Mouse (Mus musculus) embryonic facial prominence, embryonic 12.5 days (tissue): ENCODE measurements around the gene Sh3bp1. TPM values are rescaled to one million over a fixed set of nuclear protein-coding genes. Genes with fewer than 3 reads are reported as not detected.

Source experiments
- ATAC-seq: fragments of 200-750 bp; cut with Nextera tagmentation; 2 replicates; pipeline ENCODE4 v1.8.0; 2017; ENCODE audit not compliant: insufficient number of reproducible peaks, insufficient read depth, low FRiP score, low TSS enrichment
- H3K27ac ChIP-seq: fragments of 300-500 bp; sonication (generic); 2 replicates; pipeline ENCODE4 v1.5.1; 2016; ENCODE audit warnings: mild to moderate bottlenecking
- H3K27me3 ChIP-seq: fragments of 300-500 bp; sonication (generic); 2 replicates; pipeline ENCODE4 v1.6.1; 2016; ENCODE audit warnings: mild to moderate bottlenecking, moderate library complexity
- H3K36me3 ChIP-seq: fragments of 300-500 bp; sonication (generic); 2 replicates; pipeline ENCODE4 v1.6.1; 2016; ENCODE audit warnings: mild to moderate bottlenecking
- H3K4me1 ChIP-seq: fragments of 300-500 bp; sonication (generic); 2 replicates; pipeline ENCODE4 v1.6.1; 2016
- H3K4me2 ChIP-seq: fragments of 300-500 bp; sonication (generic); replicated peaks from 2 replicates; pipeline ENCODE4 v1.6.1; 2016; ENCODE audit warnings: mild to moderate bottlenecking, moderate library complexity
- H3K4me3 ChIP-seq: fragments of 300-500 bp; sonication (generic); 2 replicates; pipeline ENCODE4 v1.5.1; 2016; ENCODE audit warnings: mild to moderate bottlenecking
- H3K9ac ChIP-seq: fragments of 300-500 bp; sonication (generic); 2 replicates; pipeline ENCODE4 v1.6.1; 2016; ENCODE audit warnings: mild to moderate bottlenecking, moderate library complexity
- H3K9me3 ChIP-seq: fragments of 300-500 bp; sonication (generic); 2 replicates; pipeline ENCODE4 v1.6.1; 2016; ENCODE audit warnings: mild to moderate bottlenecking, moderate library complexity
- WGBS: fragments of 180-500 bp; shearing (Covaris S2); methylation state at CpG from one replicate; pipeline ENCODE4 v1.1.7; 2016; 5-methylcytosine and 5-hydroxymethylcytosine counted together
- polyA plus RNA-seq: library from polyadenylated mRNA; unstranded; fragments of >200 nt; fragmentation: Nextera tagmentation; extraction: Ambion mirVana; gene quantifications from 2 replicates; pipeline ENCODE4 v1.2.1, GENCODE M21; 2016

The Sh3bp1 gene
- polyA plus RNA-seq, 1 experiment from 2014 or later = 42.2 TPM

- H3K36me3 ChIP-seq = peaks cover 17% of the 10 kb centered on the region
Measured at GRCm38 (mm10) chr15:78922700-78923099, 23.1 kb downstream of the Sh3bp1 start.

GRCm38 (mm10) chr15:78923585-78923984 is 24.0 kb downstream of the Sh3bp1 start:
- WGBS = 39% methylated on average over 6 of the region's 6 CpGs
- ATAC-seq = no peak
- peaks cover 36% of the 10 kb centered on the region for H3K4me1 ChIP-seq

More at GRCm38 (mm10) chr15:78922700-78923099, 23.1 kb downstream of the Sh3bp1 start:
- 84% methylated on average over 7 of the region's 7 CpGs for WGBS
- Histone ChIP-seq H3K4me3 (no peak overlapping the region), H3K27ac (no peak overlapping the region), H3K9me3 (no peaks in the 10 kb centered on the region), H3K9ac (no peak overlapping the region), H3K27me3 (no peaks in the 10 kb centered on the region), H3K4me2 (no peak overlapping the region), H3K4me1 (peaks cover 31% of the 10 kb centered on the region)
- ATAC-seq = no peak

GRCm38 (mm10) chr15:78925129-78925528 is 25.6 kb downstream of the Sh3bp1 start:
- peaks cover 36% of the 10 kb centered on the region for H3K4me1 ChIP-seq
- no peak overlapping the region for H3K4me2 ChIP-seq
- peak overlapping the region; percentile 98 for H3K27ac ChIP-seq
- H3K27me3 ChIP-seq = no peaks in the 10 kb centered on the region
- peaks cover 14% of the 10 kb centered on the region for H3K36me3 ChIP-seq
- WGBS = 35% methylated on average over 8 of the region's 8 CpGs
- H3K9me3 ChIP-seq = no peaks in the 10 kb centered on the region
- no peak overlapping the region for H3K4me3 ChIP-seq
- ATAC-seq = no peak
- peak overlapping the region; percentile 42; the same call in 1 of the 2 replicates for H3K9ac ChIP-seq

More at GRCm38 (mm10) chr15:78923585-78923984, 24.0 kb downstream of the Sh3bp1 start:
- no peaks in the 10 kb centered on the region for H3K9me3 ChIP-seq
- no peak overlapping the region for H3K4me2 ChIP-seq
- peak overlapping the region; percentile 63; the same call in 1 of the 2 replicates for H3K27ac ChIP-seq
- H3K27me3 ChIP-seq = no peaks in the 10 kb centered on the region
- no peak overlapping the region for H3K9ac ChIP-seq
- H3K4me3 ChIP-seq = no peak overlapping the region
- H3K36me3 ChIP-seq = peaks cover 10% of the 10 kb centered on the region

GRCm38 (mm10) chr15:78926021-78926919 is 26.7 kb downstream of the Sh3bp1 start, which contains the start of gene Lgals1:
TSS of gene Lgals1 (plus strand) at chr15:78926725.
- Histone ChIP-seq H3K36me3 (peaks cover 15% of the 10 kb centered on the region), H3K9ac (peak within 1 kb of the TSS; percentile 55), H3K27me3 (no peaks in the 10 kb centered on the region), H3K4me3 (peak within 1 kb of the TSS; percentile 53), H3K4me2 (peak within 1 kb of the TSS; percentile 67), H3K4me1 (peaks cover 36% of the 10 kb centered on the region), H3K9me3 (no peaks in the 10 kb centered on the region), H3K27ac (peak within 1 kb of the TSS; percentile 98)
- 4% methylated on average over 20 of the region's 20 CpGs for WGBS
- peak; percentile 75 for ATAC-seq

GRCm38 (mm10) chr15:78927021-78927787 is 27.6 kb downstream of the Sh3bp1 start:
- no peak for ATAC-seq
- peaks cover 36% of the 10 kb centered on the region for H3K4me1 ChIP-seq
- H3K36me3 ChIP-seq = peaks cover 15% of the 10 kb centered on the region
- peak overlapping the region; percentile 67 for H3K4me2 ChIP-seq
- H3K9me3 ChIP-seq = no peaks in the 10 kb centered on the region
- peak overlapping the region; percentile 98 for H3K27ac ChIP-seq
- 12% methylated on average over 15 of the region's 15 CpGs for WGBS
- peak overlapping the region; percentile 53 for H3K4me3 ChIP-seq
- H3K9ac ChIP-seq = peak overlapping the region; percentile 55
- H3K27me3 ChIP-seq = no peaks in the 10 kb centered on the region

GRCm38 (mm10) chr15:78927788-78928457 is 28.4 kb downstream of the Sh3bp1 start:
- Histone ChIP-seq H3K9me3 (no peaks in the 10 kb centered on the region), H3K4me1 (peaks cover 36% of the 10 kb centered on the region), H3K4me2 (peak overlapping the region; percentile 67), H3K4me3 (peak overlapping the region; percentile 53), H3K27me3 (no peaks in the 10 kb centered on the region), H3K27ac (peak overlapping the region; percentile 98), H3K9ac (peak overlapping the region; percentile 55), H3K36me3 (peaks cover 15% of the 10 kb centered on the region)
- peak; percentile 64 for ATAC-seq
- WGBS = under 1% methylated on average over 33 of the region's 35 CpGs

GRCm38 (mm10) chr15:78928539-78928938 is 29.0 kb downstream of the Sh3bp1 start:
- no peak for ATAC-seq
- WGBS = 45% methylated on average over 8 of the region's 8 CpGs
- Histone ChIP-seq H3K9ac (peak overlapping the region; percentile 55; the same call in 1 of the 2 replicates), H3K36me3 (peaks cover 15% of the 10 kb centered on the region), H3K9me3 (no peaks in the 10 kb centered on the region), H3K4me1 (peaks cover 30% of the 10 kb centered on the region), H3K27me3 (no peaks in the 10 kb centered on the region), H3K4me3 (peak overlapping the region; percentile 53), H3K27ac (peak overlapping the region; percentile 98), H3K4me2 (peak overlapping the region; percentile 67)

- H3K9ac ChIP-seq = no peak overlapping the region
- H3K36me3 ChIP-seq = peaks cover 15% of the 10 kb centered on the region
- no peak for ATAC-seq
- H3K4me2 ChIP-seq = no peak overlapping the region
- H3K9me3 ChIP-seq = no peaks in the 10 kb centered on the region
- no peaks in the 10 kb centered on the region for H3K27me3 ChIP-seq
- H3K4me3 ChIP-seq = no peak overlapping the region
- 85% methylated on average over 6 of the region's 6 CpGs for WGBS
- peaks cover 22% of the 10 kb centered on the region for H3K4me1 ChIP-seq
- no peak overlapping the region for H3K27ac ChIP-seq
Measured at GRCm38 (mm10) chr15:78930192-78930706, 30.7 kb downstream of the Sh3bp1 start.

- Histone ChIP-seq H3K4me3 (no peak overlapping the region), H3K27ac (peak overlapping the region; percentile 50; the same call in 1 of the 2 replicates), H3K4me1 (peaks cover 19% of the 10 kb centered on the region), H3K4me2 (no peak overlapping the region), H3K36me3 (peaks cover 15% of the 10 kb centered on the region), H3K9me3 (no peaks in the 10 kb centered on the region), H3K9ac (no peak overlapping the region), H3K27me3 (no peaks in the 10 kb centered on the region)
- WGBS = 86% methylated on average over 7 of the region's 7 CpGs
- ATAC-seq = no peak
Measured at GRCm38 (mm10) chr15:78930801-78931426, 31.3 kb downstream of the Sh3bp1 start.

GRCm38 (mm10) chr15:78931577-78931976 is 32.0 kb downstream of the Sh3bp1 start:
- peaks cover 19% of the 10 kb centered on the region for H3K36me3 ChIP-seq
- H3K27ac ChIP-seq = no peak overlapping the region
- no peak overlapping the region for H3K4me3 ChIP-seq
- no peaks in the 10 kb centered on the region for H3K9me3 ChIP-seq
- no peak overlapping the region for H3K4me2 ChIP-seq
- peaks cover 17% of the 10 kb centered on the region for H3K4me1 ChIP-seq
- no peaks in the 10 kb centered on the region for H3K27me3 ChIP-seq
- no peak overlapping the region for H3K9ac ChIP-seq
- ATAC-seq = no peak
- 32% methylated on average over 3 of the region's 3 CpGs for WGBS
